Mouse (Mus musculus) kidney, postnatal 4 days (tissue): ENCODE results near the gene Dusp12.
A peak's percentile ranks its signal among the peaks of the same experiment; 100 is the strongest.

Source experiments
- DNase-seq, 2 experiments: peaks; one replicate each; pipeline ENCODE4 v3.0.0; 2021; ENCODE audit warnings: mixed read lengths in 2 of 2

Dusp12 gene

DNA sequence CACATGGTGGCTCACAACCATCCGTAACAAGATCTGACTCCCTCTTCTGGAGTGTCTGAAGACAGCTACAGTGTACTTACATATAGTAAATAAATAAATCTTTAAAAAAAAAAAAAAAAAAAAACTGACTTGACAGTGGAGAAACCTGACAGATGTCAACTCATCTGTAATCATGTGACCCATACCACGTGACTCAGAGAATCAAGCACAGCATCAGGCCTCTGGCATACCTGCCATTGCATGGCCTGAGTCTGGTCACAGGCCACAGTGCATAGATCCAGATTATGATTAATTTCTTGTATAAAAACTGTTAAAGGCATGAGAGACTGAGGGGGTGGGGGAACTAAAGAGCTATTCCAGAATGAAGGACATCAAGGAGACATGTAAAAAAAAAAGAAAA lies 26.5 kb downstream of the Dusp12 start:
- no peak for DNase-seq

GRCm38 (mm10) chr1:170857369-170857768 lies 28.0 kb downstream of the Dusp12 start:
- no peak for DNase-seq

- no peak for DNase-seq
Measured at GRCm38 (mm10) chr1:170855056-170855760, 30.1 kb downstream of the Dusp12 start.

- DNase-seq: no peak
Measured at GRCm38 (mm10) chr1:170853604-170854003, 31.7 kb downstream of the Dusp12 start.

GRCm38 (mm10) chr1:170850637-170851624 lies 34.4 kb downstream of the Dusp12 start:
- no peak for DNase-seq

- no peak for DNase-seq
Measured at GRCm38 (mm10) chr1:170850007-170850406, 35.3 kb downstream of the Dusp12 start.

DNA sequence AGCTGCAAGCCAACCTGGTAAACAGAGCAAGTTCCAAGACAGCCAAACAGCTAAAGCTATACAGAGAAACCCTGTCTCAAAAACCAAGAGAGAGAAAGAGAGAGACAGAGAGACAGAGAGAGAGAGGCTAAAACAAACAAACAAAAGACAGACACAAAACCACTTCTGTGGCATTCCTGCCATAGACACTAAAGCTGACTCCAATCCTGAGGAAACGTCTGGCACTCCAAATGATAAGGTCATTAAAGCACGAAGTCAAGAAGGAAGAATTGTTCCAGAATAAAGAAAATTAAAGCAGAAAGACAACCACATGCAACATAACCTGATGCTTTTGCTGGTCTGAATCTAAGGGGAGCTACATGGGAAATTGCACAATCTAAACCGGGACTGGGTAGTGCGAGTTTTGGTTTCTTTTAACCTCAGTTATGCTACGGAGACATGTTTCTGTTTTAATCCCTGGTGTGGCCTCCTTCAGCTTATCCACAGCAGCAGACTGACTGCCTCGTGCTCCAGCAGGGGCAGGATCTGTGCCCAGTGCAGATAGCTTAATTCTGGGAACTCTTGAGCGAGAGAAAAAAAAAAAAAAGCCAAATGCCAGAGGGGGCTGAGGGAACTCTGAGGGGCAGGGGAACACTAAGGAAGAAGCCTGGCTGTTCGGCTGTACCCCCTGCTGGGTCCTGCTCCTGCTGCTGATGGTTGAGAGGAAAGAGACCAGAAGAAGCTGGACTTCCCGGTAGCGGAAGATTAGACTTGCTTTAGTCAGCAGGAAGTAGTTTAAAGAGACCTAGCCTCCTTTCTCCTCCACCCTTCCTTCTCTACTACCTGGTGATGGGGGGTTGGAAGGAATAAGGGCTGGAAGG lies 39.7 kb downstream of the Dusp12 start:
- no peak for DNase-seq

DNA sequence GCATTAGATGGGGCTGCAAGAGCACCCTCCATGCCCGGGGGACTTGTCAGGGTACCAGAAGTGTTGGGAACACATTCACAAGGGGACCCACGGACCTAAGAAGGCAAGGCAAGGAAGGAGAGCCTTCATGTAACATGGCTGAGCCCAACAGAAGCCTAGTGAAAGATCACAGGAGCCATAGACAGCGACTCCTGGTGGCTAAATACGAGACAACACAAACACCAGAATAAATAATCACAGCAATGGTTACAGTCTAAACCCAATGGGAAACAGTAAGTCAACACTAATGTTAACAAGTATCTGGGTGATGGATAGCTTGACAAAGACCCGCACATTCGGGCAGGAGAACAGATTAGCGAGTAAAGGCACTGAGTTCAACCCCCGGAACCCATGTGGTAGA lies 41.0 kb downstream of the Dusp12 start:
- DNase-seq: peak; percentile 24 to 29

DNA sequence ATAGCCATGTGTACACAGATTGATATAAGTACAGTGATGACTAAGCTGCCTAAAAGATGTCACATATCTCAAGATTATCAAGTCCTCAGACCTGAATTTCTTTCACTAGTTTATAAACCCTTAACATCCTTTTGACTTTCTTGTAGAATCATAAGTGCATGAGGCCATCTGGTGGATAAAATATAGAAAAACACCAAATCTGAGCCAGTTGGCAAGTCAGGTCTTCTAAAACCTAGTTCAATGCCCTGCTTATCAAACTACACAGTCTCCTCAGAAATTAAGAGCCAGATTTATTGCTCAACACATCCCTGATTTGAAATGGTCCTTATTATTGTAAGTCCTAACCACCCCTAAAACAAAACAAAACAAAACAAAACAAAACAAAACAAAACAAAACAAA lies 45.7 kb downstream of the Dusp12 start:
- DNase-seq: no peak

DNA sequence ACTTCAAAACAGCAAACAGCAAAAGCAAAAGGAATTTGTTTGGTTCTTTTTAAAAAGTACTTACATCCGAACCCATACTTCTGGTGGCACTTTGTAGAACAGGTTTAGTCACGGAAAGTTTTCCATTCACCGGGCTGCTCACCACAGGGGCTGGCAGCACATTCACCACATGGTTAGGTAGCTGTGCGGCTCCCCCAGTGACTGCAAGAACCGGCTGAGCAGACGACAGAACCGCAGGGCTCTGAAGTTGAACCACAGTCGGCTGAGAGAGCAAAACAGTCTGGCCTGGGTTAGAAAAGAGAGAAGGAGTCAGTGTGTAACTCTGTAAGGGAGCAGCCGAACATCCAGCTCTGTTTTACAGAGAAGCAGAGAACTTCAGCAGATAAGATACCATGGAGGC lies 50.6 kb downstream of the Dusp12 start:
- peak; percentile 29 to 56 for DNase-seq

GRCm38 (mm10) chr1:170829781-170830180 lies 55.6 kb downstream of the Dusp12 start:
- DNase-seq: no peak

DNA sequence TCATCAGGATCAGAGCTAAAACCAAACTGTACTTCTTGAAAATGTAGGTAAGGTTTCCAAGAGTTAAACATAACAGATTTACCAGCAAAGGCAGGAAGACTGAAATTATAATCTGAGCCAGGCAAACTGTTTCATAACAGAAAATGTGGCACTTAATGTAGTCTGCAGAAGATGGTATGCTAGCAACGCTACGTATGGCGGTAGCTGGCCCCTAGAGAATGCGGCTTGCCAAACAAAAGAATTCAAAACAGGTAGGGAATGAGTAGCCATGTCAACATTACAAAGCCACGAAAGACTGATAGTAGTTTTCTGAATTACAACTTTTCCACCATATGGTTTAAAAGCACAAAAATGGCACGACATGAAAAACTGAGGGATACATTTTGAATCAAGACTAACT lies 56.0 kb downstream of the Dusp12 start:
- DNase-seq: no peak
